Mouse (Mus musculus) gastrocnemius, adult 8-10 months (tissue): Measurements from ENCODE around the gene Magi3. TPM values are rescaled to one million over a fixed set of nuclear protein-coding genes. Genes with fewer than 3 reads are reported as not detected.

Source experiments
- DNase-seq, 2 experiments: peaks; one replicate each; pipeline ENCODE4 v3.0.0; 2022; ENCODE audit warnings: low spot score in 2 of 2
- total RNA-seq, 4 experiments: library from RNA; stranded (reverse); gene quantifications; 2 replicates each; pipeline ENCODE4 v1.2.4; 2022

Gene Magi3
- total RNA-seq: 1 to 10 TPM; 1.1 to 2.3 (median 1.6) TPM

DNA sequence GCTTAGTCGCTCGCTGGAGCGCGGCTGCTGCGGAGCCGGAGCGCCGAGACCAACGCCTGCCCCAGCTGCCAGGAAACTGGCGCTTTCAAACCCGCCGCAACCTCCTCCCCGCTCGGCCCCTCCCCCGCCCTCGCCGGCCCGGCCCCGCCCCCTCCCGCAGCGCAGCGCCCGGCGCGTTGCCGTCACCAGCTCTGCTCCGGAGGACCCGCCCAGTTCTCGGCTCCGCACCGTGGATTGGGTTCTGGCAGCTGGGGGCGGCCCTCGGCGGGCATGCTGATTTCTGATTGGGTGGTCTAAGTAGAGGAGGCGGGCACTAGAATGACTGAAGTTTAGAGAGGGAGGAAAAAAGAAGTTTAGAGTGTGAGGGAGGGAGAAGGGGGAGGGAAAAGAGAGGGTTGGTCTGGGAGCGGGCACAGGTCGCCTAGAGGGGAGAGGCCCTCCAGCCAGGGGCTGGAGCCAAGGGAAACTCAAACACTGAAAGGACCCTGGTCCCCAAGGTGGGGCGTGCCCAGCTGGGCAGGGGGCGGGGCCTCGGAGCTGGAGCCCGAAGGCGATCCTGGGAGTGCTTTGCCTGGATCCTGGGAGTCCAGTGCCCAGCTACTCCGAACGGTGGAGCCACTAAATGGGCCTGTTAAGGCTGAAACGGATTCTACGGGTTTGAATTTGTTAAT, at the start of gene Magi3:
Gene Magi3 (minus strand): TSS at position 80 of the 671 bp plus-strand sequence.
- peak; percentile 93 to 96 for DNase-seq

DNA sequence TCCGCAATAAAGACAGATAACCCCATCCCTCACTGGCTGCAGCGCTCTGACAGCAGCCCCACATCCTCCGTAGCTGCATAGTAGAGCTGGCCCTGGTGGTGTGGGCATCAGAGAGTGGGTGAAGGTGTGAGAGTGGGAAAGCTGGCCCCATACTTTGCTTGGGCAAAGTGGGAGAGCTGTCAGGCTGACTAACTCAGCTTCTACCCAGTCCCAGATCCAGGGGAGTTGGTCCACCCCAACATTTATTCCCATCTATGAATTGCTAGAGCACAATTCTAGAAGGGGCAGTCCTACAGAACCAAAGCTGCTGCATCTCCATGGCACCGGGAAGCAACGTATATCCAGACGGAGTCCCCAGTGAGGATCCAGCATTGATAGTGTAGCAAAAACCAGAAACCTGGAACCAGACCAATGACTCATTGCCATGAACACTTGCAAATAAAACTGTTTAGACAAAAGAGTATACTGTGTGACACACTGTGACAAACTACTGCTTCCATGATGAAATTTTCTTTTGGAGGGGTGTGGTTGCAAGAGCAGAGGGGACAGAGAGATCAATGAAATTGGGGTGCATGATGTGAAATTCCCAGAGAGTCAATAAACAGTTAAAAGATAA, 44.5 kb upstream of the Magi3 start:
- DNase-seq: no peak

DNA sequence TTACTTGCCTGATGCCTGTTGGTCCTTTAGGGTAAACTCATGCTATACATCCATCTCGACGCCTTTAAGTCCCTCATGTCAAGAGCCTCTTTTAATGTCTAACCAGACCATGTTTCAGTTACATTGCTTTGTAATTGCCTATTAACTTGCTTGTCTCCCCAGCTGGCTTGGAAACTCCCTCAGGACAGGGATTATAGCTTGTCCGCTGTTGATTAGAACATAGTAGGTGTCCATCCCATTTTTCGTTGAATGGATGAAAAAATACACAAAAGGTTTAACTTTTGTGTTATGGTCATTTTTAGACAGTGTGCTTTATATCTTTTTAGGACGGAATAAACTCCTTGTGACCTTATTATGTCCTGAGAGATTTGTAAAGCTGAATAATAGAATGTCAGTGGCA, 40.0 kb upstream of the Magi3 start:
- no peak for DNase-seq

DNA sequence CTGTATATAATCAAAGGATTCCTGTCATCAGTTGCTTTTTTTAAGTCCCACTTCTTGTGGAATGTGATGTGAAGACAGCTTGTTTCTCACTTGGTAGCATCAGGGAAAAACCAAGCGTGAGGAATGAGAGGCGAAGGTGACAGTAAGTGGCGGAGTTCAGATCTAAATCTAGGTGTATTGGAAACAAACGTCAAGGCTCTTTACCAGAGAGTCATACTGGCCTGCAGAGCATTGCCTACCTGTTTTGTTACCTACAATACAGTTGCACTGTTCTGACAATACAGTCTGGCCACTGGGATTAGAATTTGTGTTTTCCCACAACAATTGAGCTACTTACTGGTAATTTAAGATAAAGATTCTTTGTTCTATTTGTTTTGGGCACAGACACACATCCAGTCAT, 39.0 kb upstream of the Magi3 start:
- DNase-seq: no peak

DNA sequence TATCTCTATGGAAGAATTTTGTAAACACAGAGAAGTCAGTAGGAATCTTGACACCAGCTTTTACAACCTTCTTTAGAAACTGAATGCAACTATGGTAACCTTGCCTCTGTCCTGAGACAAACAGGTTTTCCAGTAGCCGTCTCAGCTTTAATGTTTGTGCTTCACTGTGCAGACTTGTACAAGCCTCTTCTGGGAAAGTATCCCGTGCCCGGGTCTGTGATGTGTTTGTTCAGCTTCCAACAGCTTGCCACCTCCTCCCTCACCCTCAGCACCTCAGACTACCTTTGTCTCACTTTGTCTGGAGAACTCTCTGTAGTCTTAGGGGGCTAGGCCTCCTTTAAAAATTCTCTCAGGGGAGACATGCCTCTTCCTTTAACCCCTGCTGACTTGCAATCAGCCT, 36.9 kb upstream of the Magi3 start:
- no peak for DNase-seq

DNA sequence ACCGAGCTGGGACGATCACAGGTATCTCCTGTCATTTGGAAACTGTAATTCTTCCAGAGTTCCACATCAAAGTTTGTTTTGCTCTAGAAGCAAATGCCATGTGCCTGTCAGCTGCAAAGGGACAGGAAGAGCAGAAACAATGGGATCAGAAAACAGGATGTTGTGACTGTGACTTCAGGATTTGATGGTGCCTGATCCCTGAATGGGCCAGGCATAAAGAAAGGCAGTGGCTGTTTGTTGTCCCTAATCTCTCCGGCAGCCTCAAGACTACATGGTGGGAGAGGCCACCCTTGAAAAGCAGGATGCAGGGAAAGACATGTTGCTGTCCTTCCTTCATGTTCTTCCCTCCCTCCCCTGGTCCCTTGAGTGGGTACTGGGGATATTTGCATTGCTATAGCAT, 33.6 kb upstream of the Magi3 start:
- no peak for DNase-seq

DNA sequence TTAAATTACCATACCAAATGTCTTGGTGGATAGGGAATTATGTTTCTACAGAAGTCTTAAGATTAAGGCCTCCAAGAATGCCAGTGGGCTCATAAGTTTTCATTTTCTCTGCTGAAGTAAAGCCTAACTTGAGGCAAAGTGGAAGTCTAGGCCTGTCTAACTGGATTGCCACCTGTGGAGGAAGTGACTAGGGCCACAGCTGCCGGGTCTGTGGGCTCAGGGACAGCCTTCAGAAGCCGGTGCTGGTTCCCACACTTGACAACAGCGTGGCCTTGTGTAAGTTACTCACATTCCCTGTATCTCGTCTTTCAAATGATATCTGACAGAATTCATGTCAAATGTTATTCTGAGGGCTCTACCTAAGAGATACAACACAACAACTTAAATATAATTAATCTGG, 27.7 kb upstream of the Magi3 start:
- DNase-seq: no peak

DNA sequence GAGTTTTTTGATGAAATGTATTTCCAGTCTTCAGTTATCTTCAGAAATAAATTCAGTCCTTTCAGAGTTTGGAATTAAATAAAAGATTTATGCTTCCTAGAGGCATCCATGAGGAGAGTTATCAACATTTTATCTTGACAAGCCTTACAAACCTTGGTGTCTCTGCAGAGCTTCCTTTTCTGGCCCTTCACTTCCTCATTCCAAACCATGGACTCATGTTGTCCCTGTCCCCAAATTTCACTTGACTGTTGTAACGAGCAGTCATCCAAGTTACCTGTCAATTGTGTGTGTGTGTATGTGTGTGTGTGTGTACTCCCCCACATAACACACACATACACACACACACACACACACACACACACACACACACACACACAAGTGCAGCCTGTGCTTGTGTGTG, 26.9 kb upstream of the Magi3 start:
- DNase-seq: no peak

DNA sequence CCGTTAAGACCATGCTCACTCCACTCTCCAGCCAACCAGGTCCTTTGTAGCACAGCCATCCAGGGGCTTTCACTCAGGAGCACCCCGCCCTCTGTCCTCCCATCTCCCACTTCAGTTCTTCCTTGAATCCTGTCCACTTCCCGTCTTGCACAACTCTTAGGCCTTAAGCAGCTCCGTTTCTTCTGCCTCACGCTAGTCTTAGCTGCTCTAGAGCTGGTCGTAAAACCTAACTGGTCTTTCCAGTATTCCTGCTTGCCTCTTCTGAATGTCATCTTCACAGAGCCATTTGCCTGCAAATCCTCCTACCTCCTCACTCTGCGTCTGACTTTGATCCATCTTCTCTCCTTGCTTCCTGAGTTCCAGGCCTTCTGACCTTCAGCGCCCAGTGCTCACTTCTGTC, 24.2 kb upstream of the Magi3 start:
- DNase-seq: no peak

DNA sequence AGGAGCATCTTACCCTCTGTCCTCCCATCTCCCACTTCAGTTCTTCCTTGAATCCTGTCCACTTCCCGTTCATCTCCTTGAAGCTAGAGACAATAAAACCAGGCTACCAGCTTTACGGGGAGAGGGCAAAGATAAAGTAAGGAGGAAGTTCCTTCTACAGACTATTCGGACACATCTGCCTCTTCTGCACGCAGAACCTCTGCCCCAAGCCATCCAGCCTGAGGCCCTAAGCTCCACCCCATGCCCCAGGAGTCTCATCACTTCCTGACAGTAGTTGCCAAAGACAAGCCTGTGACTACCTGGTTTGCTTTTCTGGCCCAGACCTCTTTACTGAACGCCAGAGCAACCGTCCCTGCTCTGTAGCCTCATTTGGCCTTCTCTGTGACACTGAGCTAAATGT, 23.8 kb upstream of the Magi3 start:
- no peak for DNase-seq

DNA sequence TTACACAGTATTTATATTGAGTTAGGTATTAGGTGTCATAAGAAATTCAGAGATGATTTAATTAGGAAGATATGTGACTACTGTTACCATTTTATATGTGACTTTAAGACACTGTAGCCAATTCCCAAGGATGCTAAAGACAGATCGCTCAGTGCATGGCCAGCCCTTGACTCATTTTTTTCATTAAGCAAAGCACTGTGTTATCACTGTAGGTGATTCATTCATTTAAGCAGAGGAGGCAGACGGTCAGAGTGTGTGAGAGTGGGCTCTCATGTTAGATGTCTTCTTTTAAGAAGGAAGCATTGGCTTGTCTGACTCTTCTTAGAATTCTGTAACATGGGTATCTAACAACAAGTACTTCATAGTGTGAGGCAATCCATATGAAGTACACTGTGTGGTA, 19.6 kb upstream of the Magi3 start:
- DNase-seq: no peak

DNA sequence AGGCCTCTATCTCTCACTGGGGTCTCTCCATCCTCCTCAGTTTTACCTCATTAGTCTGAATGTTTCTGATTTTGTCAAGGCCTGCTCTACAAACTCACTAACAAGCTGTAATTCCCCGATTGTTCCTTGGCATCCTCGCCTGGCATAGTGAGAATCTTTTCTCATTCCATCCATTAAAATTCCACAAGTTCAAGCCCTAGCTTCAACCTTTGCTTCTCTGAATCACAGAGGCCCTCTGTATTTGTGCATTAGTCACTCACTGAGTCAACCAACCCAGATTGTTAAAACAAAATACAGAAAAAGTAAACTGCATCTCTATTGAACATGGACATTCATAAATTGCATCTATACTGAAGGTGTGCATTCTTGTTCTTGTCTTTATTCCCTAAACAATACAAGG, 19.2 kb upstream of the Magi3 start:
- no peak for DNase-seq

DNA sequence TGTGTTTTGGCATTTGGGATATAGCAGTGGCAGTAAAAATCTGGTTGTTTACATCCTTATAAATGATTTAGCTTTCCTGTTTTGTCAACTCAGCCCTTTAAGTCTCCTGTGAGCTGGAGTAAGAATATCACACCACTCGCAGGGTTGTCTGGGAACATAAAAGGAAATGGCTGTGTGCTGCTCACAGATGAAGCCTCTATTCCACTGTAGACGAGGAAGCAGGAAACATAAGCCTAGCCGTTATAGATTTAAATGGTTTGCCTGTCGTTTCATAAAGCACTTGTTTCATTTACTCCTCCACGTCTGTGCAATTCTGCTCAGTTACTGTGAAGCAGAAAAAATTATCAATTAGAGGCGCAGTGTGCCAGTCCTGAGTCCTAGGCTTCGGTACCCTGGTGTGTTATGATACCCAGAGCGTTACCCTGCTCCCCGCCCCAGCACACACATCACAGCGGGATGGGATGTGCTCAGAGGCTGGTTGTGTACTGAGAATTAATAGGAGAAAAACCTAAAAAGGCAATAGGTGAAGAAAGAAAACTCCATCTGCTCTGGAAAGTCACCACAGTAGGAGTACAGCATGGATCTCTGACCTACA, 17.8 kb upstream of the Magi3 start:
- no peak for DNase-seq

DNA sequence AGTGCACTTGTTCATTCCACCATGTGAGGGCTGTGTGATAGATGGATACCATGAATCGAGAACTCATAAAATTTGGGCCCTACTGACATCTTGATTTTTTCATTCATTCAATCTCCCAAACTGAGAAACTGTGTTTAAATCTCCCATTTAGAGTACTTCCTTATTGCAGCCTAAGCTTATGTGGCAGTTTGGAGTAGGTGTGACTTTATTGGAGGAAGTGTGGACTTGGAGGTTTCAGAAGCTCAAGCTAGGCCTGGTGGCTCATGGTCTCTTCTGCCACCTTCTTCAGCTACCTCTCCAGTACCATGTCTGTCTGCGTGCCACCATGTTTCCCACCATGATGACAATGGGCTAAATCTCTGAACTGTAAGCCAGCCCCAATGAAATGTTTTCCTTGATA, 15.9 kb upstream of the Magi3 start:
- no peak for DNase-seq

DNA sequence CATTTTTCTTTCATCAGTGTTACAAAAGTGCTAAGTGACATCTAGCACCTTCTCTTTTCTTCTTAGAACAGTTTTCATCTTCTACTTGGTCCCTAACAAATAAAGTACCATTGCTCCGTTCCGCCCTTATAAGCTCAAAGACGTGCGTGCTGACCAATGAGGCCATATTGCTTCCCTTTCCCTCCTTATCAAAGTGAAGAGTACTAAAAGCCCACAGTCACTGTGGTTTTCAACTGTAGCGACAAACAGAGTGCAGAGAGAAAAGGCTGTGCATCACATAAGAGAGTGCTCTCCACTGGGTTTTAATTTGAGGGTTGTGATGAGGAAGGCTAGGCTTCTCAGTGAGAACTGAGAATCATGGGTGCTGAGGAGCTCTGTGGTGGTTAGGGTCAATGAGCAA, 14.9 kb upstream of the Magi3 start:
- DNase-seq: no peak

DNA sequence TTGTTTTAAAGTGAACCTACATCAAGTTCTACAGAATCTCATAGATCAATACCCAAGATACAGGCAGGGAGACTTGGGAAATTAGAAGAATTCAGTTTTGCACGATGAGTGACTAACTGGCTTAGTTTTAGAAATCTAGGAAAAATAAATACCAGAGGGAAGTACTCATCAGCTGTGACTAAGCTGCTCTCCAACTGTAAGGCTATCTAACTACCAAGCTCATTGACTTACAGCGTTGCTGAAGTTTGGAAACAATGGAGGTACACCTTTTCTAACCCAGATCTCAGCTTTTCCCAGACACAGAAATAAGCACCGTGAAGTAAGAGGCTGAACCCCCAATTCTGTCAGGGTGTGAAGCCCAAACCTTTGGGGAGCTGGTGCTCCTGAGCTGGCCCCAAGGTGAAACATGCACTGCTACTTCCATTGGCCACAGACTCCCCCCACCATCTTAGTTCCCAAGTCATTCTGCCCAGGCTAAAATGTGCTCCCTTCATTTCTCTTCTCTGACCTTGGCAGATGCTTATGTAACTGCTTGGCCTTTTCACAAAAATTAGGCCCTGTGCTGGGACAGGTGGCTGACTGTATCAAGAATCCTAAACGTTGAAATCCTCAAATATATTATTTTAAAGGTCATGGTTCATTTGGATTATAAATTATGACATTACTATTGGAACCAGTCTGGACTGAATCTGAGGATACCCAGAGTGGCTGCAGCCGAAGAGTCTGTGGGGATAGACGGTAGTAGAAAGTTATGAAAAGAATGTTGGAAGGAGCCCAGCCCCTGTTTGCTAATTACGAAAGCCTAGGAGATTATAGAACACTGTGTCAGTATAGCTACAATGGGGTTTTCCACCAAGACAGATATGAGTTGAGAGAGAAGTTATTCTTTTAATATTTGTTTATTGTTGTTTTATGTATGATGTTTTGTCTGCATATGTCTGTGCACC, 13.5 kb upstream of the Magi3 start:
- no peak for DNase-seq

DNA sequence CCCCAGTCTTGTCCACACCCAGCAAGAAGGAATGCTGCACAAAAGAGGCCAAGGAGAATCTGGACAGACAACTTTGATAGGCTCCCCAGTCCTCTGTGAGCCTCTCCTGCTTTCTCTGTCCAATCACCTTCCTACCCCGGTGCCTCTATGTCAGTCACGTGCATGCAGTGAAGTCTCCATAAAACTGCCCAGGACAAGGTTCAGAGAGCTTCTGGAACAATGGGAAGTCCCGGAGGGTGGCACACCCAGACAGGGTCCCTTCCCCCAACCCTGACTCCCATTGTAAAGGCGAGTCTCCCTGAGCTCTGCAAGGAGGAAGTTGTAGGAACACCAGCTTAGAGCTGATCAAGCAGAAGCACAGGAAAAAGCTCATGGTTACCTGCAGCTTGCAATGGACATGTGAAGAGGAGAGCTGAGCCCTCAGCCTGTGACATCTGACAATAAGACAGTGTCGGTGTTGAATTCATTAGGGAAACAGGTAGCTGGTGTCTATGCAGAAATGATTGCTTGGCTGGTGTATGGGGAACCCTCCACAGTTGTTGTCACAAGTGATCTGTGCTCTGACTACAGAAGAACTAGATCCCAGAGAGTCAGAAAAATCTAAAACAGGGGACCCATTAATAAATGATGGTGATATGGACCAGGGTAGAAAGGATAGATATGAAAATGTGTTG, 7.4 kb upstream of the Magi3 start:
- no peak for DNase-seq

DNA sequence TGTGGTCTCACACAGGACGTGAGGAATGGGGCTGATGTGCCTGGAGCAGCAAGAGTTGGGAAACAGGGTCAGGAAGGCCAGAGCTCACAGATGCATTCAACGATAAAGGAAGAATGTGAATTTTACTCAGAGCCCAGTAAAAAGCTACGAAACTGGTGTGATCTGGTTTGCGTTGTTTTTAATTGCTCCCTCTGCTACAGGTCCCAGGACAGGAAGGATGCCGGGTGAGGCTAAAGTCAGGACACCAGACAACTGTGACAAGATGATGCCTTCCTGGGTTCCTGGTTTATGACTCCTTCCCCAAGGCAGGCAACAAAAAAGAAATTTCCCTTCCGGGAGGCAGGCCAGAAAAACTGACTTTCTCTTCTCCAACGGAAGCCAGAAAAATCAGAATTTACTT, 6.6 kb upstream of the Magi3 start:
- DNase-seq: no peak

DNA sequence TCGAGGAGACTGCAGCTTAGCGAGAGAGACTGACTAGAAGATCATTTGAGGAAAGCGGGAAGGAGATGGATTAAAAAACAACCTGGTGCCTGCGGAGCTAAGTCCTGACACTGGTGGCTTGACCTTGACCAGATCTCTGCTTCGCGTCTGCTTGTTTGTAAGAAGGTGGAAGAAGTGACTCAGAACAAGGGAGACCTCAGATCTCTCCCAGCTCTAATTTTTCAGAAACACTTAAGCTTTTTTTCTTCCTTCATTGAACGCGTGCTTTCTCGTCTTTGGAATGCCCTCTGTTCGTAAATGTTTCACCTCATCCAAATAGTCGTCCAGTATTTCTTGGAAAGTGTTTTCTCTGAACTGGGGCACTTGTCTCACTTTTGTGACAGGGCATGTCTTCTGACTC, 982 bp upstream of the Magi3 start:
- no peak for DNase-seq

DNA sequence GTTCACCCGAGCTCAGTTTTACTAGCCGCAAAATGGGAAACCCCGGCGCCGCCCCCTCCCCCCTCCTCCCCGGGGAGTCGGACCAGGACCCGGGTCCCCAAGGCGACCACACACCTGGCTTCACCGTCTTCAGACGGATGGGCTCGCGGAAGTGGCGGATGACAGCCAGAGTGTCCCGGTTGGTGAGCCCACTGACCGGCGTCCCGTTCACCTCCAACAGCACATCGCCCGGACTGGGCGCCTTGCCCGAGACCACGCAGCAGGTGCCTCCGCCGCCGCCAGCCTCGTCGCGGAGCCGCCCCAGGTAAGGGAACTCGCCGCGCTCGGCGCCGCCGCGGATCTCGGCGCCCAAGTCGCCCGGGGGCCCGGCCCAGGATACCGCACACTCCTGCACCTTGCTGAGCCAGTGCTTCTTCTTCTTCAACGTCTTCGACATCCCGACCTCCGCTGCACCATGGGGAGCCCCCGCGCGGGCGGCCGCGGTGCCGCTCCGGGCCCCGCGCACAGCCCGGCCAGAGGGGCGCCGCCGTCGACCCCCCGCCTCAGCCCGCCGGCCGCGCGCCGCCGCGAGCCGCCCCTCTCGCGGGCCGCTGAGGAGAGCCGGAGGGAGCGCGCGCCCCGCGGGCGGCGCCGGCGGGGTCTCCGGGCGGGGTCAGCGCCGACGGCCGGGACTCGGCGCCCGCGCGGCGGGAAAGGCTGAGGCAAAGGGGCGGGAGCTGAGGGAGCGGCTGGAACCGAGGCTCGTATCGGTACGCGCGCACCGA, 461 bp downstream of the Magi3 start:
- DNase-seq: peak; percentile 3 to 38

DNA sequence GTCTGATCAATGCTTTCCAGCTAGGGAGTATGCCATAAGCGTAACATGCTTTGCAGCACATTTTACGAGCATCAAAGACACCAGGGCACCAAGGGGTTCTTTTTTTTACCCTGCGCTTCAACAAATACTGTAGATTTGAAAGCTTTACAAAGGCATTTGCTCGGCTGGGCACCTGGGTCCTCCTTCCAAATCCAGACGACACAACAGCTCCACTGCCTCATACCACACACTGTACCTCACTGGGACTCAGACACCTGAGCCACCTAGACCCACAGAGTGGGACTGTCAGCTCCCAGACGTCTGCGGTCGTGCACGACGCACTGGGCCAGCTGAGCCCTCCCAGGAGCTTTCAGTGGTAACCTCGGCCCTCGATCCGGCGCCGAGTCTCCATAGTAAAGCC, 1.2 kb downstream of the Magi3 start:
- DNase-seq: no peak
